Mouse (Mus musculus) heart, postnatal 0 days (tissue): ENCODE results near the gene Arnt2.

Experiments
- CTCF ChIP-seq: IDR thresholded peaks from 2 replicates; pipeline ENCODE4 v1.5.1; 2016; ENCODE audit warnings: antibody characterized with exemption, control low read depth, low read depth
- EP300 ChIP-seq: IDR thresholded peaks from 2 replicates; pipeline ENCODE4 v1.6.1; 2016; ENCODE audit warnings: antibody characterized with exemption, low read depth

DNA sequence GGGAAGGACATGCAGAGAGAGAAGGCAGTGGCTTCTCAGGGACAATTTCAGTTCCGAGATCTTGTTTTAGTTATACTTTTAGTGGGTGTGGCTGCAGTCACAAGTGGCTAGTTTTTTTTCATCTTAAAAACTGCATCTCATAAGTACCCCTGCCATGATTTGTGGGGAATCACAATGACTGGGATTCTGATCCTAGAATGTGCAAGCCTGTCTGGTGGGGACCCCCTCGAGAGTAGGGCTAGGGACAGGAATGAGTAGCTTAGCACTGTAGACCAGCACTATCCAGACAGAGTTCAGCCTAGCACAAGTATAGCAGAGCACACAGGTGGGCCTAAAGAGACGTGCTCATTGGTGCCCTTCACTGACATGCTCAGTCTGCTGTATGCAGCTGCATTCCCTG is 27.6 kb downstream of the Arnt2 start:
- TF ChIP-seq CTCF (no peak), EP300 (no peak)
